Mouse (Mus musculus) olfactory bulb, adult 2 months (tissue): ENCODE measurements around the gene Zbtb49. TPM values are rescaled to one million over a fixed set of nuclear protein-coding genes. Genes with fewer than 3 reads are reported as not detected.
A peak's percentile ranks its signal among the peaks of the same experiment; 100 is the strongest.

ENCODE experiments used
- H3K27ac ChIP-seq: fragments of 200-500 bp; 2 replicates; pipeline ENCODE4 v1.5.1; 2012; ENCODE audit warnings: low read depth, low read length; ENCODE audit not compliant: insufficient read depth
- H3K4me1 ChIP-seq: fragments of 200-500 bp; 2 replicates; pipeline ENCODE4 v1.6.1; 2012; ENCODE audit warnings: low read length; ENCODE audit not compliant: control insufficient read depth, insufficient read depth
- H3K4me3 ChIP-seq: fragments of 200-500 bp; 2 replicates; pipeline ENCODE4 v1.5.1; 2012; ENCODE audit warnings: mild to moderate bottlenecking, low read depth, low read length, moderate library complexity; ENCODE audit not compliant: insufficient read depth
- CTCF ChIP-seq: fragments of 200-500 bp; IDR thresholded peaks from 2 replicates; pipeline ENCODE4 v1.5.1; 2012; ENCODE audit warnings: low read depth, mild to moderate bottlenecking, low read length, moderate library complexity; ENCODE audit not compliant: insufficient read depth
- POLR2A ChIP-seq: fragments of 200-500 bp; IDR thresholded peaks from 2 replicates; pipeline ENCODE4 v1.6.1; 2012; ENCODE audit warnings: mild to moderate bottlenecking, low read depth, low read length, moderate library complexity; ENCODE audit not compliant: insufficient read depth
- WGBS: fragments of 180-500 bp; shearing (Covaris S2); methylation state at CpG from one replicate; pipeline ENCODE4 v1.1.7; 2018; 5-methylcytosine and 5-hydroxymethylcytosine counted together
- polyA plus RNA-seq: library from polyadenylated mRNA; stranded (reverse); fragments of >200 nt; gene quantifications from 2 replicates; pipeline ENCODE4 v1.2.4, GENCODE M21; 2012; ENCODE audit warnings: low replicate concordance; ENCODE audit not compliant: missing spikeins, insufficient read depth, insufficient read length

Zbtb49 gene
- not detected in 2 replicates for polyA plus RNA-seq

- Histone ChIP-seq H3K4me3 (peak within 1 kb of the TSS; percentile 68), H3K4me1 (peaks cover 7% of the 10 kb centered on the region), H3K27ac (peak within 1 kb of the TSS; percentile 16)
- WGBS, result under 1% methylated on average over 55 of the region's 55 CpGs
- TF ChIP-seq POLR2A (peak; percentile 85), CTCF (no peak)
Observed at GRCm38 (mm10) chr5:38220328-38220912, at the start of gene Zbtb49, which contains the start of gene Lyar. TSS of gene Zbtb49 (minus strand) at chr5:38220457. TSS of gene Lyar (plus strand) at chr5:38220470.

GRCm38 (mm10) chr5:38260107-38260682 is 39.9 kb upstream of the Zbtb49 start, which contains the start of gene Tmem128:
TSS of gene Tmem128 (plus strand) at chr5:38260185.
- Histone ChIP-seq H3K4me3 (peak within 1 kb of the TSS; percentile 75), H3K4me1 (no peaks in the 10 kb centered on the region; the same call in 1 of the 2 replicates), H3K27ac (peak within 1 kb of the TSS; percentile 77)
- under 1% methylated on average over 40 of the region's 40 CpGs for WGBS
- TF ChIP-seq CTCF, result no peak
- peak; percentile 91 for TF ChIP-seq POLR2A

- H3K4me3 ChIP-seq, result peak overlapping the region; percentile 75
- H3K27ac ChIP-seq, result peak overlapping the region; percentile 77
- no peaks in the 10 kb centered on the region; the same call in 1 of the 2 replicates for H3K4me1 ChIP-seq
- TF ChIP-seq POLR2A (no peak), CTCF (no peak)
- WGBS, result 40% methylated on average over 9 of the region's 9 CpGs
Observed at GRCm38 (mm10) chr5:38259455-38260106, 39.3 kb upstream of the Zbtb49 start.

- Histone ChIP-seq H3K4me1 (no peaks in the 10 kb centered on the region; the same call in 1 of the 2 replicates), H3K4me3 (no peak overlapping the region), H3K27ac (no peak overlapping the region)
- WGBS, result 84% methylated on average over 5 of the region's 5 CpGs
- no peak for TF ChIP-seq CTCF
- no peak for TF ChIP-seq POLR2A
Observed at GRCm38 (mm10) chr5:38258773-38259146, 38.5 kb upstream of the Zbtb49 start.

GRCm38 (mm10) chr5:38258034-38258772 is 37.9 kb upstream of the Zbtb49 start:
- H3K4me1 ChIP-seq, result no peaks in the 10 kb centered on the region; the same call in 1 of the 2 replicates
- TF ChIP-seq CTCF (no peak), POLR2A (no peak)
- H3K27ac ChIP-seq, result no peak overlapping the region
- no peak overlapping the region for H3K4me3 ChIP-seq
- 81% methylated on average over 8 of the region's 8 CpGs for WGBS

- no peak overlapping the region for H3K27ac ChIP-seq
- H3K4me3 ChIP-seq, result no peak overlapping the region
- TF ChIP-seq POLR2A (no peak), CTCF (no peak)
- no peaks in the 10 kb centered on the region; the same call in 1 of the 2 replicates for H3K4me1 ChIP-seq
- 100% methylated on average over 1 of the region's 1 CpGs for WGBS
Observed at GRCm38 (mm10) chr5:38256551-38256950, 36.3 kb upstream of the Zbtb49 start.

GRCm38 (mm10) chr5:38255644-38256043 is 35.4 kb upstream of the Zbtb49 start:
- Histone ChIP-seq H3K4me1 (no peaks in the 10 kb centered on the region), H3K4me3 (no peak overlapping the region), H3K27ac (no peak overlapping the region)
- TF ChIP-seq CTCF (no peak), POLR2A (no peak)
- 77% methylated on average over 3 of the region's 3 CpGs for WGBS

GRCm38 (mm10) chr5:38255195-38255594 is 34.9 kb upstream of the Zbtb49 start:
- Histone ChIP-seq H3K27ac (no peak overlapping the region), H3K4me3 (no peak overlapping the region), H3K4me1 (no peaks in the 10 kb centered on the region)
- TF ChIP-seq CTCF, result no peak
- no peak for TF ChIP-seq POLR2A
- WGBS, result 43% methylated on average over 4 of the region's 4 CpGs

- 83% methylated on average over 6 of the region's 6 CpGs for WGBS
- Histone ChIP-seq H3K4me3 (no peak overlapping the region), H3K4me1 (no peaks in the 10 kb centered on the region; the same call in 1 of the 2 replicates), H3K27ac (no peak overlapping the region)
- no peak for TF ChIP-seq CTCF
- TF ChIP-seq POLR2A, result no peak
Observed at GRCm38 (mm10) chr5:38241966-38242365, 21.7 kb upstream of the Zbtb49 start.
